Mouse (Mus musculus) liver, embryonic 13.5 days (tissue): ENCODE data around the gene Scn4a. TPM values are rescaled to one million over a fixed set of nuclear protein-coding genes. Genes with fewer than 3 reads are reported as not detected.
"Not testable (repeated sequence)": the region's sequence is repeated elsewhere in the genome, so short reads cannot be mapped to it uniquely, and the experiment has no call there.

ENCODE experiments used
- ATAC-seq: fragments of 200-750 bp; cut with Nextera tagmentation; 2 replicates; pipeline ENCODE4 v1.8.0; 2017; ENCODE audit warnings: low read depth, mild to moderate bottlenecking, moderate number of reproducible peaks, moderate library complexity
- DNase-seq: peaks from one replicate; pipeline ENCODE4 v3.0.0; 2022
- H3K27ac ChIP-seq: fragments of 300-500 bp; sonication (generic); 2 replicates; pipeline ENCODE4 v1.5.1; 2015; ENCODE audit warnings: moderate library complexity, mild to moderate bottlenecking, inconsistent platforms
- H3K27me3 ChIP-seq: fragments of 300-500 bp; sonication (generic); 2 replicates; pipeline ENCODE4 v1.6.1; 2015; ENCODE audit warnings: mild to moderate bottlenecking, inconsistent platforms
- H3K36me3 ChIP-seq: fragments of 300-500 bp; sonication (generic); 2 replicates; pipeline ENCODE4 v1.6.1; 2015; ENCODE audit warnings: mild to moderate bottlenecking, inconsistent platforms
- H3K4me1 ChIP-seq: fragments of 300-500 bp; sonication (generic); replicated peaks from 2 replicates; pipeline ENCODE4 v1.6.1; 2015; ENCODE audit warnings: inconsistent platforms
- H3K4me2 ChIP-seq: fragments of 300-500 bp; sonication (generic); 2 replicates; pipeline ENCODE4 v1.6.1; 2015; ENCODE audit warnings: inconsistent platforms, mild to moderate bottlenecking, moderate library complexity
- H3K4me3 ChIP-seq: fragments of 300-500 bp; sonication (generic); replicated peaks from 2 replicates; pipeline ENCODE4 v1.5.1; 2015; ENCODE audit warnings: mild to moderate bottlenecking, inconsistent platforms
- H3K9ac ChIP-seq: fragments of 300-500 bp; sonication (generic); 2 replicates; pipeline ENCODE4 v1.6.1; 2015; ENCODE audit warnings: mild to moderate bottlenecking, inconsistent platforms
- H3K9me3 ChIP-seq: fragments of 300-500 bp; sonication (generic); replicated peaks from 2 replicates; pipeline ENCODE4 v1.6.1; 2016; ENCODE audit warnings: inconsistent platforms
- WGBS: fragments of 180-500 bp; shearing (Covaris S2); methylation state at CpG from one replicate; pipeline ENCODE4 v1.1.7; 2015; ENCODE audit not compliant: insufficient replicate concordance; 5-methylcytosine and 5-hydroxymethylcytosine counted together
- polyA plus RNA-seq: library from polyadenylated mRNA; unstranded; fragments of >200 nt; fragmentation: Nextera tagmentation; extraction: Ambion mirVana; gene quantifications from 2 replicates; pipeline ENCODE4 v1.2.1, GENCODE M21; 2015

The Scn4a gene
- polyA plus RNA-seq, 1 experiment from 2014 or later: 0.02 TPM

GRCm38 (mm10) chr11:106359350-106359749, 6.3 kb upstream of the Scn4a start:
- ATAC-seq (no peak), DNase-seq (no peak)
- Histone ChIP-seq H3K4me2 (no peak overlapping the region), H3K27me3 (no peaks in the 10 kb centered on the region), H3K4me1 (no peaks in the 10 kb centered on the region; the same call in 1 of the 2 replicates), H3K4me3 (no peak overlapping the region), H3K9ac (no peak overlapping the region), H3K27ac (no peak overlapping the region), H3K9me3 (no peaks in the 10 kb centered on the region), H3K36me3 (no peaks in the 10 kb centered on the region)
- WGBS: 14% methylated on average over 5 of the region's 5 CpGs

DNA sequence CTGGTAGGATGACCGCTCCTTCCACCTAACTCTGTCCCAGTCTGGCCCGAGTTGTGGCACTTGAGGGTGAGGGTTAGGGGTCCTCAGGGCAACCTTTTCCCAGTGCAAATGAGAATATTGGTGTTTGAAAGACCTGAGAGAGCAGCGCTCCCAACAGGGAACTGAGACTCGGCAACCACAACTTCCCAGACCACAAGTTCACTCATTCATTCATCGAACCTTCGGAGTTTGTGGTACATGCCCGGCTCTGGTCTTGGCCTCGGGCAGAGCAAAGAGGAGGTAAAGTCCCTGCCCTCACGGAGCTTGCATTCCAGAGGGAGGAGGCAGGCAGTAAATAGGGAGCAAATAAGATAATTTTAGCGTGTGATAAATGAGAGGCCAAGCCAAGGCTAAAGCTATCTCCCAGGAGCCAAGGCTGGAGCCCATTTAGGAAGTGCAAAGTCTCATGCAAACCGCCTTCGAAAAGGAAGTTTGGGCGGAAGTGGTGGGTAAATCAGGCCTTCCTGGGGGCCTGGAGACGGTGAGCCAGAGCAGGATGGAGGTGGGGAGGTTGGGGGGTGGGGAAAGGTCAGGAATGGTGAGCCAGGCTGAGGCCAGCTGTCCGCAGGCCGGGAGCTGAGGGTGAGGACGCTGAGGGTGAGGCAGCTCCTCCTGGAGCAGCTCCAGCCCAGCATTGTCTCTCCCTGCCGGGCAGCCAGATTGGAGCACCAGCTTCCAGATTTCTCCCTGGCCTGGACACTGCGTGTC, 2.5 kb upstream of the Scn4a start:
- H3K9ac ChIP-seq: no peak overlapping the region
- H3K9me3 ChIP-seq: no peaks in the 10 kb centered on the region
- ATAC-seq (no peak; the same call in 1 of the 2 replicates), DNase-seq (no peak)
- no peaks in the 10 kb centered on the region for H3K27me3 ChIP-seq
- 21% methylated on average over 19 of the region's 19 CpGs for WGBS
- no peaks in the 10 kb centered on the region for H3K36me3 ChIP-seq
- H3K4me3 ChIP-seq: no peak overlapping the region
- no peak overlapping the region for H3K27ac ChIP-seq
- no peak overlapping the region for H3K4me2 ChIP-seq
- no peaks in the 10 kb centered on the region; the same call in 1 of the 2 replicates for H3K4me1 ChIP-seq

- Histone ChIP-seq H3K4me1 (no peaks in the 10 kb centered on the region; the same call in 1 of the 2 replicates), H3K27ac (no peak overlapping the region), H3K4me3 (no peak overlapping the region), H3K9me3 (no peaks in the 10 kb centered on the region), H3K4me2 (no peak overlapping the region), H3K9ac (no peak overlapping the region), H3K36me3 (no peaks in the 10 kb centered on the region), H3K27me3 (no peaks in the 10 kb centered on the region)
- no peak for DNase-seq
- ATAC-seq: no peak
- WGBS: 31% methylated on average over 1 of the region's 1 CpGs
Measured at GRCm38 (mm10) chr11:106354181-106354580, 1.1 kb upstream of the Scn4a start.

DNA sequence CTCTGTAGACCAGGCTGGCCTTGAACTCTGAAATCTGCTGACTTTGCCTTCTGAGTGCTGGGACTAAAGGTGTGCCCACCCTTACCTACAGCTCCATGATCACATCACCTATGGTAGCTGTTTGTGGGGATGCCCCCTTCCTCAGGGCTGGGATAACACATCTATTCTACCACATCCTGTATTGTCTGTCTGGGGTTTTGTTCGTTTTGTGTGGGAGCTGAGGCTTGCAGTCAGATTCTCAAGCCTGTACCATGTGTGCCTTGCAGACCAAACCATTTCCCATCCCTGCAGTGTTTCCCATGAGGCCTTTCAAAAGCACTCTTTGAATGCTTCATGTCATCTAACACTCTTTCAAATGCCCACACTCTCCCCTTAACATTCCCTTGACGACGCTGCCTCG, 1.1 kb downstream of the Scn4a start:
- Histone ChIP-seq H3K9ac (no peak overlapping the region), H3K36me3 (no peaks in the 10 kb centered on the region), H3K4me3 (no peak overlapping the region), H3K9me3 (no peaks in the 10 kb centered on the region), H3K27ac (no peak overlapping the region), H3K4me1 (no peaks in the 10 kb centered on the region; the same call in 1 of the 2 replicates), H3K4me2 (no peak overlapping the region), H3K27me3 (no peaks in the 10 kb centered on the region)
- DNase-seq: no peak
- WGBS: 66% methylated on average over 4 of the region's 4 CpGs
- ATAC-seq: no peak

DNA sequence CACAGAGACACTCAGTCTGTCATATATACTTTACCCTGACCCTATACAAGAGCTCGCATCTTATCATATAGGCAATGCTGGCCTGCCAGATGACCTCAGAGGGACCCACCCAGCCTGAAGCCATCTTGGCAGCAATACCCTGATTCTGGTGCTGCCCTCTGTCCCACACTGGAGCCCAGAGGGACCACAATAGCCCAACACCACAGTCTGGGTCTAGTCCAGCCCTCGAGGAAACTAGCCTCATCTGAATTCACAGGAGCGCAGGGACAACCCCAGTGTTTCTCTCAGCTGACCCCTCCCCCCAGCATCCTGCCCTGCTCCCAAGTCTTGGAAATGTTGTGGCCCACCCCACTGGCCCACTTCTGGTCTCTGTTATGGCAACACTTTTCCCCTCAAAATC, 1.8 kb downstream of the Scn4a start:
- Histone ChIP-seq H3K9me3 (no peaks in the 10 kb centered on the region), H3K27ac (no peak overlapping the region), H3K27me3 (no peaks in the 10 kb centered on the region), H3K9ac (no peak overlapping the region), H3K4me2 (no peak overlapping the region), H3K4me3 (no peak overlapping the region), H3K36me3 (no peaks in the 10 kb centered on the region), H3K4me1 (no peaks in the 10 kb centered on the region; the same call in 1 of the 2 replicates)
- 48% methylated on average over 3 of the region's 3 CpGs for WGBS
- DNase-seq: no peak
- ATAC-seq: no peak

- Histone ChIP-seq H3K36me3 (no peaks in the 10 kb centered on the region), H3K27ac (no peak overlapping the region), H3K27me3 (no peaks in the 10 kb centered on the region), H3K4me3 (no peak overlapping the region), H3K4me1 (no peaks in the 10 kb centered on the region; the same call in 1 of the 2 replicates), H3K4me2 (no peak overlapping the region), H3K9me3 (no peaks in the 10 kb centered on the region), H3K9ac (no peak overlapping the region)
- WGBS: 54% methylated on average over 4 of the region's 5 CpGs
- ATAC-seq (no peak), DNase-seq (no peak)
Measured at GRCm38 (mm10) chr11:106350853-106351252, 2.2 kb downstream of the Scn4a start.

GRCm38 (mm10) chr11:106349772-106350171, 3.3 kb downstream of the Scn4a start:
- no peaks in the 10 kb centered on the region for H3K27me3 ChIP-seq
- no peak overlapping the region for H3K9ac ChIP-seq
- H3K27ac ChIP-seq: no peak overlapping the region
- no peak overlapping the region for H3K4me2 ChIP-seq
- DNase-seq (no peak), ATAC-seq (no peak)
- H3K9me3 ChIP-seq: no peaks in the 10 kb centered on the region
- WGBS: 63% methylated on average over 6 of the region's 6 CpGs
- H3K4me1 ChIP-seq: no peaks in the 10 kb centered on the region; the same call in 1 of the 2 replicates
- no peaks in the 10 kb centered on the region for H3K36me3 ChIP-seq
- H3K4me3 ChIP-seq: no peak overlapping the region

- WGBS: 56% methylated on average over 5 of the region's 6 CpGs
- DNase-seq: no peak
- no peaks in the 10 kb centered on the region; the same call in 1 of the 2 replicates for H3K4me1 ChIP-seq
- no peaks in the 10 kb centered on the region for H3K36me3 ChIP-seq
- ATAC-seq: no peak
- H3K9me3 ChIP-seq: no peaks in the 10 kb centered on the region
- H3K27ac ChIP-seq: no peak overlapping the region
- H3K4me2 ChIP-seq: no peak overlapping the region
- H3K4me3 ChIP-seq: no peak overlapping the region
- no peak overlapping the region for H3K9ac ChIP-seq
- H3K27me3 ChIP-seq: no peaks in the 10 kb centered on the region
Measured at GRCm38 (mm10) chr11:106344910-106345309, 8.2 kb downstream of the Scn4a start.

DNA sequence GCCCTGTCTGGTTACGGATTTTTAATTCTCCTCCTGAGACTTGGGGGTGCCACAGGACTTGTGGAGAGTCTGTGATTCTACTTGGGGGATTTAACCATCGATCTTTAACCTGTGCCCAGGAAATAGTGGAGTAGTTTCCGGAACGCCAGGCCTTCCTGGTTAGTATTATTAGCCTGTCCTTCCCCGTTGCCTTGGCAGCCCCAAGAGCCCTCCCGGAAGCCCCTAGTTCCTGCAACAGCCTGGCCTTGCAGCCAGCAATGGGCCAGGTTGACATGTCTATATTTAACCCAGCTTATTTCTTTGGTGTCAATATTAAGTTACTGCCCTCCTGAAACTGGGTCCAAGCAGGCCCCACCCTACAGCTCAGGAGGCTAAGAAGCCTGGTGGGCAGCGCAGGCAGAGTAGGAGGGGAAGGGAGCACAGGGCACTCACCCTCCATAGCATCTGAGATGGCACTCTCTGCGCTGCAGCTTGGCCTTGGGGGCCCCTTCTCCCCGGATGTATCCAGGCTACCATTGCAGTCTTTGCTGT, 12.0 kb downstream of the Scn4a start:
- no peaks in the 10 kb centered on the region for H3K9me3 ChIP-seq
- no peak for ATAC-seq

DNA sequence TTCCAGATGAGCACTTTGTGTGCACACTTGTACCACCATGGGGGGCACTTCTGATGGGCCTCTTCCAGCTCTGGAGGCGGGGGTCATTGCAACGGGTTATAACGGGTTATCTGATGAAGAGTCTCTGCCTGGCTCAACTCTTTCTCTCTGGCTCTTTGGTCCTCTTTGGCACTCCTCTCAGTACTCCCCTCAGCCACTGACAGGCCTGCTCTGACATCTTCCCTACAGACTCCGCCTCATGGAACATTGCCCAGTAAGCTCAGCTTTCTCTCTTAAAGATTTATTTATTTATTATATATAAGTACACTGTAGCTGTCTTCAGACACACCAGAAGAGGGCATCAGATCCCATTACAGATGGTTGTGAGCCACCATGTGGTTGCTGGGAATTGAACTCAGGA, 13.8 kb downstream of the Scn4a start:
- not testable (repeated sequence) for DNase-seq

More for the DNA sequence above, 12.0 kb downstream of the Scn4a start:
- H3K27ac ChIP-seq: no peak overlapping the region
- WGBS: 45% methylated on average over 9 of the region's 9 CpGs
- H3K27me3 ChIP-seq: no peaks in the 10 kb centered on the region
- DNase-seq: no peak
- H3K4me2 ChIP-seq: no peak overlapping the region
- no peak overlapping the region for H3K4me3 ChIP-seq
- H3K4me1 ChIP-seq: no peaks in the 10 kb centered on the region; the same call in 1 of the 2 replicates
- H3K9ac ChIP-seq: no peak overlapping the region
- no peaks in the 10 kb centered on the region for H3K36me3 ChIP-seq

GRCm38 (mm10) chr11:106338870-106339269, 14.2 kb downstream of the Scn4a start:
- Histone ChIP-seq H3K9ac (no peak overlapping the region), H3K4me1 (no peaks in the 10 kb centered on the region; the same call in none of the 2 replicates), H3K4me2 (no peak overlapping the region), H3K27ac (no peak overlapping the region), H3K4me3 (no peak overlapping the region), H3K9me3 (no peaks in the 10 kb centered on the region), H3K27me3 (no peaks in the 10 kb centered on the region), H3K36me3 (no peaks in the 10 kb centered on the region)
- 63% methylated on average over 7 of the region's 7 CpGs for WGBS
- no peak for ATAC-seq
- no peak for DNase-seq

More for the DNA sequence above, 13.8 kb downstream of the Scn4a start:
- not testable (repeated sequence) for ATAC-seq, H3K27me3 ChIP-seq, H3K4me3 ChIP-seq, H3K4me2 ChIP-seq, H3K9me3 ChIP-seq, H3K27ac ChIP-seq, H3K4me1 ChIP-seq, H3K36me3 ChIP-seq, H3K9ac ChIP-seq
- WGBS: 61% methylated on average over 4 of the region's 4 CpGs

DNA sequence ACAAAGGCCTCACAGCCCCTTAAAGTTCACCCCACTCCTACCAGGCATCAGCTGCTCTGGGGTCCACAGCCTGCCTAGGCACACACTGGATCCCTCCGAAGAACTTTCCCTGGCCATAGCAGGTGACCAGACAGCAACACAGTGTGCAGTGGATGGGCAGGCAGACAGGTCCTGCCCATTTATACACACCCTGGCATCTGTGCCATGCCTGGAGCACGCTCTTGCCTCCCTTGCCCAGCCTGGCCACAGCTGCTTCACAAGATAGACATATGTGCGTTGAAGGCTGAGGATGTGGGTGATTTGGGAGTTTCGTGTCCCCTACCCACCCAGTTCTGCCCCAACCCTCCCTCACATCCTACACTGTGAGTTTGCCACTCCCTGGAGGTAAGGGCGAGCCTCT, 15.1 kb downstream of the Scn4a start:
- Histone ChIP-seq H3K9ac (no peak overlapping the region), H3K4me2 (no peak overlapping the region), H3K27ac (no peak overlapping the region), H3K4me1 (no peaks in the 10 kb centered on the region; the same call in none of the 2 replicates), H3K4me3 (no peak overlapping the region), H3K9me3 (no peaks in the 10 kb centered on the region), H3K27me3 (no peaks in the 10 kb centered on the region), H3K36me3 (no peaks in the 10 kb centered on the region)
- 68% methylated on average over 5 of the region's 5 CpGs for WGBS
- DNase-seq: no peak
- ATAC-seq: no peak
